Mouse (Mus musculus) midbrain, embryonic 10.5 days (tissue): ENCODE measurements around the gene Aldh1a1. TPM values are rescaled to one million over a fixed set of nuclear protein-coding genes. Genes with fewer than 3 reads are reported as not detected.
A peak's percentile ranks its signal among the peaks of the same experiment; 100 is the strongest.
"Not testable (repeated sequence)": the region's sequence is repeated elsewhere in the genome, so short reads cannot be mapped to it uniquely, and the experiment has no call there.

Experiments used
- DNase-seq: peaks from one replicate; pipeline ENCODE4 v3.0.0-alpha.2; 2017; ENCODE audit warnings: low spot score
- H3K27ac ChIP-seq: fragments of 300-500 bp; sonication (generic); replicated peaks from 2 replicates; pipeline ENCODE4 v1.5.1; 2016; ENCODE audit warnings: mild to moderate bottlenecking
- H3K27me3 ChIP-seq: fragments of 300-500 bp; sonication (generic); 2 replicates; pipeline ENCODE4 v1.6.1; 2016; ENCODE audit warnings: low read depth, mild to moderate bottlenecking; ENCODE audit not compliant: poor library complexity, severe bottlenecking
- H3K36me3 ChIP-seq: fragments of 300-500 bp; sonication (generic); 2 replicates; pipeline ENCODE4 v1.6.1; 2016; ENCODE audit warnings: mild to moderate bottlenecking, moderate library complexity
- H3K4me1 ChIP-seq: fragments of 300-500 bp; sonication (generic); 2 replicates; pipeline ENCODE4 v1.6.1; 2016
- H3K4me3 ChIP-seq: fragments of 300-500 bp; sonication (generic); 2 replicates; pipeline ENCODE4 v1.5.1; 2016; ENCODE audit warnings: mild to moderate bottlenecking, moderate library complexity
- H3K9me3 ChIP-seq: fragments of 300-500 bp; sonication (generic); replicated peaks from 2 replicates; pipeline ENCODE4 v1.6.1; 2016; ENCODE audit warnings: mild to moderate bottlenecking
- WGBS: fragments of 180-500 bp; shearing (Covaris S2); methylation state at CpG from one replicate; pipeline ENCODE4 v1.1.7; 2016; 5-methylcytosine and 5-hydroxymethylcytosine counted together
- polyA plus RNA-seq: library from polyadenylated mRNA; unstranded; fragments of >200 nt; fragmentation: Nextera tagmentation; extraction: Ambion mirVana; gene quantifications from 2 replicates; pipeline ENCODE4 v1.2.1, GENCODE M21; 2016

Aldh1a1 gene
- polyA plus RNA-seq, 1 experiment from 2014 or later: 6.6 TPM

- Histone ChIP-seq H3K36me3 (no peaks in the 10 kb centered on the region), H3K27me3 (no peaks in the 10 kb centered on the region), H3K27ac (no peak overlapping the region), H3K4me3 (no peak overlapping the region), H3K9me3 (no peaks in the 10 kb centered on the region), H3K4me1 (peaks cover 5% of the 10 kb centered on the region; the same call in 1 of the 2 replicates)
- 92% methylated on average over 1 of the region's 1 CpGs for WGBS
- no peak for DNase-seq
These were observed 138.5 kb downstream of the Aldh1a1 start for GRCm38 (mm10) chr19:20631020-20631419.

- Histone ChIP-seq H3K36me3 (no peaks in the 10 kb centered on the region), H3K27ac (peak overlapping the region; percentile 60), H3K27me3 (no peaks in the 10 kb centered on the region), H3K9me3 (no peaks in the 10 kb centered on the region), H3K4me1 (peaks cover 5% of the 10 kb centered on the region; the same call in 1 of the 2 replicates), H3K4me3 (no peak overlapping the region)
- WGBS: 56% methylated on average over 12 of the region's 12 CpGs
- DNase-seq: peak; percentile 34
These were observed 141.6 kb downstream of the Aldh1a1 start for GRCm38 (mm10) chr19:20633876-20634691.

- no peaks in the 10 kb centered on the region for H3K36me3 ChIP-seq
- WGBS: 70% methylated on average over 3 of the region's 3 CpGs
- H3K4me1 ChIP-seq: no peaks in the 10 kb centered on the region
- no peaks in the 10 kb centered on the region for H3K27me3 ChIP-seq
- no peak overlapping the region for H3K27ac ChIP-seq
- no peaks in the 10 kb centered on the region for H3K9me3 ChIP-seq
- peak; percentile 12 for DNase-seq
- no peak overlapping the region for H3K4me3 ChIP-seq
These were observed 151.8 kb downstream of the Aldh1a1 start for GRCm38 (mm10) chr19:20644346-20644745.

- not testable (repeated sequence) for H3K27ac ChIP-seq, H3K27me3 ChIP-seq, H3K4me3 ChIP-seq, H3K9me3 ChIP-seq, H3K36me3 ChIP-seq, H3K4me1 ChIP-seq, DNase-seq
These were observed 155.0 kb downstream of the Aldh1a1 start for GRCm38 (mm10) chr19:20647496-20647895.

- 44% methylated on average over 2 of the region's 2 CpGs for WGBS
- Histone ChIP-seq H3K36me3 (no peaks in the 10 kb centered on the region), H3K27ac (no peak overlapping the region), H3K27me3 (no peaks in the 10 kb centered on the region), H3K4me1 (no peaks in the 10 kb centered on the region), H3K9me3 (no peaks in the 10 kb centered on the region), H3K4me3 (no peak overlapping the region)
- DNase-seq: no peak
These were observed 157.5 kb downstream of the Aldh1a1 start for GRCm38 (mm10) chr19:20650008-20650407.

- Histone ChIP-seq H3K27me3 (no peaks in the 10 kb centered on the region), H3K4me3 (no peak overlapping the region), H3K27ac (no peak overlapping the region), H3K4me1 (no peaks in the 10 kb centered on the region), H3K9me3 (no peaks in the 10 kb centered on the region), H3K36me3 (no peaks in the 10 kb centered on the region)
- 91% methylated on average over 1 of the region's 1 CpGs for WGBS
- DNase-seq: no peak
These were observed 160.7 kb downstream of the Aldh1a1 start for GRCm38 (mm10) chr19:20653082-20653676.

- Histone ChIP-seq H3K9me3 (no peaks in the 10 kb centered on the region), H3K4me1 (no peaks in the 10 kb centered on the region), H3K4me3 (no peak overlapping the region), H3K27ac (no peak overlapping the region), H3K27me3 (no peaks in the 10 kb centered on the region), H3K36me3 (no peaks in the 10 kb centered on the region)
- 86% methylated on average over 3 of the region's 3 CpGs for WGBS
- no peak for DNase-seq
These were observed 161.8 kb downstream of the Aldh1a1 start for GRCm38 (mm10) chr19:20654141-20654873.

GRCm38 (mm10) chr19:20677697-20678355 lies 185.3 kb downstream of the Aldh1a1 start:
- no peaks in the 10 kb centered on the region for H3K27me3 ChIP-seq
- 91% methylated on average over 3 of the region's 3 CpGs for WGBS
- H3K4me1 ChIP-seq: no peaks in the 10 kb centered on the region
- DNase-seq: no peak
- H3K9me3 ChIP-seq: no peaks in the 10 kb centered on the region
- H3K27ac ChIP-seq: no peak overlapping the region
- no peaks in the 10 kb centered on the region for H3K36me3 ChIP-seq
- H3K4me3 ChIP-seq: no peak overlapping the region

Other genes with a start within 250 kb of the Aldh1a1 start
- gene Anxa1, start 101.8 kb upstream of the Aldh1a1 start, polyA plus RNA-seq: 1.6 and 3.1 TPM in 2 replicates
- 0.47 and 2.4 TPM in 2 replicates for gene Aldh1a7, start 234.8 kb downstream of the Aldh1a1 start, polyA plus RNA-seq